ENCODE assay signal across 19 mouse cellular contexts in the genomic region with DNA sequence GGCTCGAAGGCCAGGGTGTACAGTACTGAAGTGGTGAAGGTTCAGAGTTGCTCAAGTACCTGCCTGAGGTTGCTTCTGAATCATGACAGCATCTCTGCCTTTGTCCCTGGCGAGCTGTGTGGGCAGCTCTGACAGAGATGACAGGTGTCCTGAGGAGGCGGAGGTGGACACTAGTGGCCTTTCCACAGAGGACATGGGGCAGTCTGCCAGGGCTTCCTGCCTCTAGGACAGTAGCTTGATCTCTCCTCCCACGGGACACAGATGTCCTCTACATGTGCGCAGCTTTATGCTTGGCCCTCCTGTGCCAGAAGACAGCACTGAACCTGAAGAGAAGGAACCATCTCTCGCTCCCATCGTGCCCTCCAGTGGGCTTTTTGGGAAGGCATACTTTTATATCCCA. TPM values are rescaled to one million over a fixed set of nuclear protein-coding genes. Genes with fewer than 3 reads are reported as not detected.
DNase-seq lines count a peak whose midpoint lies in the region; ATAC-seq and TF ChIP-seq lines count a peak whose summit lies in the region.
"Had no signal": no experiment of that assay in that cellular context is flagged by ENCODE, and none has a peak within 500 bp of the region (broad histone marks: within the 10 kb centered on the region; RNA-seq: fewer than 3 reads in every experiment).

No protein-coding gene starts in this region.

- H3K9me3 ChIP-seq in kidney, embryonic 14.5 days (ENCODE audit: control insufficient read depth, low read length), result no peaks in the 10 kb centered on the region; the same call in 1 of the 2 replicates
- H3K9me3 ChIP-seq: embryonic facial prominence, embryonic 12.5 days; forebrain, embryonic 10.5 days had no signal

- no peak overlapping the region for H3K4me2 ChIP-seq in kidney, embryonic 14.5 days (replicated peaks; ENCODE audit: low read depth, low read length)
- H3K4me2 ChIP-seq: embryonic facial prominence, embryonic 12.5 days; midbrain, embryonic 11.5 days had no signal

- no peaks in the 10 kb centered on the region for H3K36me3 ChIP-seq in kidney, adult 2 months (ENCODE audit: control insufficient read depth, insufficient read depth, low read length)
- no peaks in the 10 kb centered on the region for H3K36me3 ChIP-seq in kidney, embryonic 14.5 days (ENCODE audit: control insufficient read depth, insufficient read depth, low read length)
- H3K36me3 ChIP-seq: embryonic facial prominence, embryonic 12.5 days; forebrain, embryonic 10.5 days had no signal

- 70% methylated on average over 7 of the region's 7 CpGs for WGBS in kidney, adult 2 months
- WGBS in kidney, embryonic 14.5 days, result 88% methylated on average over 7 of the region's 7 CpGs

- H3K4me3 ChIP-seq in kidney, adult 2 months (ENCODE audit: insufficient read depth, low read depth, low read length), result no peak overlapping the region
- no peak overlapping the region for H3K4me3 ChIP-seq in kidney, embryonic 14.5 days (ENCODE audit: low read length)
- H3K4me3 ChIP-seq: embryonic facial prominence, embryonic 12.5 days; forebrain, embryonic 10.5 days had no signal

- no peak overlapping the region for H3K9ac ChIP-seq in kidney, embryonic 14.5 days (ENCODE audit: low read depth, low read length)
- H3K9ac ChIP-seq: embryonic facial prominence, embryonic 12.5 days had no signal

- DNase-seq in adrenal gland, adult (ENCODE audit: inconsistent age in 2 of 2, low spot score in 1 of 2), result peak; percentile 56 to 71
- DNase-seq in adrenal gland, postnatal 10 days, result no peak
- peak; percentile 77 for DNase-seq in kidney, adult 2 months
- peak; percentile 54 for DNase-seq in gonadal fat pad, adult 2 months (ENCODE audit: low read depth)
- no peak for DNase-seq in layer of hippocampus, adult 8-10 months (ENCODE audit: low spot score in 2 of 2)
- no peak for DNase-seq in gastrocnemius, postnatal 4 days (ENCODE audit: low spot score in 2 of 2)
- no peak for DNase-seq in right cerebral cortex, adult 2 months (ENCODE audit: low spot score in 2 of 2)
- DNase-seq: heart, adult 11 months; layer of hippocampus, adult 9-11 months; right cerebral cortex, postnatal 25 days; thymus, adult 2 months had no signal

- no peak for TF ChIP-seq POLR2A in kidney, adult 2 months (IDR thresholded peaks at IDR 0.05; ENCODE audit: low read depth, low read length)

- H3K4me1 ChIP-seq in kidney, adult 2 months (ENCODE audit: control insufficient read depth, insufficient read depth, low read length), result no peaks in the 10 kb centered on the region
- no peaks in the 10 kb centered on the region for H3K4me1 ChIP-seq in kidney, embryonic 14.5 days (ENCODE audit: control insufficient read depth, insufficient read depth, low read length)
- H3K4me1 ChIP-seq: embryonic facial prominence, embryonic 12.5 days had no signal

- H3K27ac ChIP-seq in kidney, adult 2 months (ENCODE audit: insufficient read depth, low read depth, low read length), result no peak overlapping the region
- no peak overlapping the region for H3K27ac ChIP-seq in kidney, embryonic 14.5 days (ENCODE audit: low read depth, low read length)
- H3K27ac ChIP-seq: embryonic facial prominence, embryonic 12.5 days; forebrain, embryonic 10.5 days had no signal

- H3K27me3 ChIP-seq in kidney, adult 2 months (replicated peaks; ENCODE audit: control insufficient read depth, insufficient read depth, low read length), result no peaks in the 10 kb centered on the region
- no peaks in the 10 kb centered on the region for H3K27me3 ChIP-seq in kidney, embryonic 14.5 days (ENCODE audit: control insufficient read depth, insufficient read depth, low read length)
- H3K27me3 ChIP-seq: embryonic facial prominence, embryonic 12.5 days had no signal

- no peak for ATAC-seq in kidney, embryonic 14.5 days (ENCODE audit: low FRiP score, low TSS enrichment)
- ATAC-seq: hindbrain, embryonic 16.5 days had no signal

- TF ChIP-seq CTCF in kidney, adult 2 months (conservative IDR thresholded peaks at IDR 0.05; ENCODE audit: insufficient read depth, insufficient read length, low read depth, low read length), result no peak

RNA-seq across cellular contexts. Expression of a gene that starts 19.2 kb away (rescaled TPM):
- 10 to 100 TPM; 39.7 to 41.9 TPM for total RNA-seq in adrenal gland, postnatal 10 days (2021)
- polyA plus RNA-seq in kidney, adult 2 months (2012; rRNA removed), result 8.4 and 8.8 TPM in 2 replicates
- polyA plus RNA-seq in kidney, embryonic 14.5 days (2014; fragmentation: Nextera tagmentation; extraction: Ambion mirVana), result 2.4 and 3.9 TPM in 2 replicates
- polyA plus RNA-seq in gonadal fat pad, adult 2 months (2012; rRNA removed), result 17.9 and 19.8 TPM in 2 replicates
- 100 to 1,000 TPM; 152 to 193 (median 182) TPM for total RNA-seq in layer of hippocampus, adult 8-10 months (2022)
- 10 to 100 TPM; 13.0 to 14.2 TPM for total RNA-seq in gastrocnemius, postnatal 4 days (2021)

RNA-seq across cellular contexts. Expression of a gene that starts 31.9 kb away (rescaled TPM):
- total RNA-seq in adrenal gland, postnatal 10 days (2021), result 10 to 100 TPM; 43.2 to 44.8 TPM
- 58.7 and 68.2 TPM in 2 replicates for polyA plus RNA-seq in kidney, adult 2 months (2012; rRNA removed)
- polyA plus RNA-seq in kidney, embryonic 14.5 days (2014; fragmentation: Nextera tagmentation; extraction: Ambion mirVana), result 20.4 and 31.0 TPM in 2 replicates
- 53.0 and 62.2 TPM in 2 replicates for polyA plus RNA-seq in gonadal fat pad, adult 2 months (2012; rRNA removed)
- total RNA-seq in layer of hippocampus, adult 8-10 months (2022), result 10 to 100 TPM; 28.4 to 37.8 (median 32.3) TPM
- 10 to 100 TPM; 29.0 to 29.9 TPM for total RNA-seq in gastrocnemius, postnatal 4 days (2021)

RNA-seq across cellular contexts. Expression of a gene that starts 44.1 kb away (rescaled TPM):
- total RNA-seq in adrenal gland, postnatal 10 days (2021), result 1 to 10 TPM in 1 of 2 experiments, under 1 TPM in 1; 0.90 to 1.4 TPM
- polyA plus RNA-seq in kidney, adult 2 months (2012; rRNA removed), result not detected in 2 replicates
- polyA plus RNA-seq in kidney, embryonic 14.5 days (2014; fragmentation: Nextera tagmentation; extraction: Ambion mirVana), result 0.24 TPM in 1 of 2 replicates, not detected in the other
- 0.77 and 0.88 TPM in 2 replicates for polyA plus RNA-seq in gonadal fat pad, adult 2 months (2012; rRNA removed)
- 1 to 10 TPM in 1 of 4 experiments, under 1 TPM in 2, not detected in 1; 0.41 to 1.1 (median 0.43) TPM for total RNA-seq in layer of hippocampus, adult 8-10 months (2022)
- total RNA-seq in gastrocnemius, postnatal 4 days (2021), result not detected
- total RNA-seq: CH12.LX; liver, adult 2 months had no signal
- polyA plus RNA-seq: heart, postnatal 0 days; liver, adult 2 months had no signal

Comparison
In these comparisons a context has a peak if more than half of its experiments do, and no peak if none do; other contexts are left out.
1. DNase-seq: peak in adrenal gland, adult (2 of 2), kidney, adult 2 months (single experiment) and gonadal fat pad, adult 2 months (single experiment); none in adrenal gland, postnatal 10 days (single experiment), layer of hippocampus, adult 8-10 months (0 of 2), gastrocnemius, postnatal 4 days (0 of 2) and right cerebral cortex, adult 2 months (0 of 2).